Comparison of ENCODE assay signal across 8 mouse cellular contexts in genomic region chr9:67024889-67025692, GRCm38 (mm10). TPM values are rescaled to one million over a fixed set of nuclear protein-coding genes. Genes with fewer than 3 reads are reported as not detected.
A peak's percentile ranks its signal among the peaks of the same experiment; 100 is the strongest.
DNase-seq lines count a peak whose midpoint lies in the region; ATAC-seq and TF ChIP-seq lines count a peak whose summit lies in the region.

No protein-coding gene starts in this region.

- peak overlapping the region; percentile 49 for H3K4me2 ChIP-seq in liver, postnatal 0 days (ENCODE audit: low read depth, low read length)
- no peak overlapping the region for H3K4me2 ChIP-seq in hindbrain, postnatal 0 days (ENCODE audit: low read depth, low read length)

- POLR2A ChIA-PET in Patski (lab: Charles Lee): interaction anchor here (0.5 to 1.8 kb wide), 8 partner anchors 9 to 24 kb away, joined by 4 to 18 read pairs (median 4); no protein-coding TSS in a partner anchor

- in situ Hi-C loops in Patski (cut with MboI; ENCODE audit: low pct_unique_long_range_greater_than_20kb): no loop called here

- no peak for TF ChIP-seq CTCF in Patski (IDR thresholded peaks at IDR 0.05)
- TF ChIP-seq CTCF in liver, postnatal 0 days (IDR thresholded peaks at IDR 0.05; ENCODE audit: low read depth): 0 out of 2 replicates have a peak, but pooled peaks have one; percentile 13
- no peak for TF ChIP-seq CTCF in hindbrain, postnatal 0 days (IDR thresholded peaks at IDR 0.05; ENCODE audit: low read depth)

- CTCF ChIA-PET in Patski (lab: Charles Lee): interaction anchor here (1.3 kb wide), 1 partner anchor 23 kb away, joined by 4 read pairs; no protein-coding TSS in a partner anchor

- H3K36me3 ChIP-seq in liver, postnatal 0 days (replicated peaks; ENCODE audit: insufficient read depth, low read length): peaks cover 69% of the 10 kb centered on the region
- H3K36me3 ChIP-seq in hindbrain, postnatal 0 days (ENCODE audit: insufficient read depth, low read length): peaks cover 42% of the 10 kb centered on the region

- peaks cover 29% of the 10 kb centered on the region for H3K4me1 ChIP-seq in liver, postnatal 0 days (ENCODE audit: insufficient read depth)
- H3K4me1 ChIP-seq in hindbrain, postnatal 0 days (ENCODE audit: insufficient read depth, low read length): no peaks in the 10 kb centered on the region

- ATAC-seq in Patski: peak; percentile 28
- ATAC-seq in liver, postnatal 0 days: peak; percentile 98
- ATAC-seq in hindbrain, postnatal 0 days: no peak

- TF ChIP-seq EP300 in liver, postnatal 0 days (IDR thresholded peaks at IDR 0.05; ENCODE audit: low read depth): peak; percentile 98

- DNase-seq in 3T3-L1 (ENCODE audit: low read depth, low spot score) (peak; percentile 82), Patski (ENCODE audit: low read depth, low spot score) (no peak)
- DNase-seq in gastrocnemius, postnatal 25 days: peak; percentile 53
- peak; percentile 80 for DNase-seq in liver, postnatal 0 days
- no peak for DNase-seq in left cerebral cortex, adult 8-10 months (ENCODE audit: low spot score in 2 of 2)
- no peak for DNase-seq in left cerebral cortex, adult 18-20 months (ENCODE audit: low spot score in 2 of 2)
- no peak for DNase-seq in hindbrain, postnatal 0 days (ENCODE audit: low spot score)
- DNase-seq in cerebellum, adult 9-10 months: no peak

- H3K9ac ChIP-seq in liver, postnatal 0 days (replicated peaks): peak overlapping the region; percentile 32; the same call in 1 of the 2 replicates
- no peak overlapping the region for H3K9ac ChIP-seq in hindbrain, postnatal 0 days (replicated peaks; ENCODE audit: low read length)

- no peaks in the 10 kb centered on the region for H3K9me3 ChIP-seq in liver, postnatal 0 days (ENCODE audit: low read length)
- no peaks in the 10 kb centered on the region for H3K9me3 ChIP-seq in hindbrain, postnatal 0 days (ENCODE audit: low read length)

- H3K4me3 ChIP-seq in liver, postnatal 0 days (ENCODE audit: low read depth, low read length): no peak overlapping the region
- no peak overlapping the region for H3K4me3 ChIP-seq in hindbrain, postnatal 0 days (ENCODE audit: low read length)

- no peaks in the 10 kb centered on the region for H3K27me3 ChIP-seq in Patski
- H3K27me3 ChIP-seq in liver, postnatal 0 days (ENCODE audit: insufficient read depth, low read length): no peaks in the 10 kb centered on the region
- no peaks in the 10 kb centered on the region for H3K27me3 ChIP-seq in hindbrain, postnatal 0 days (ENCODE audit: insufficient read depth, low read length)

- H3K27ac ChIP-seq in liver, postnatal 0 days (ENCODE audit: low read depth): peak overlapping the region; percentile 93
- no peak overlapping the region for H3K27ac ChIP-seq in hindbrain, postnatal 0 days

- 34% methylated on average over 17 of the region's 17 CpGs for WGBS in liver, postnatal 0 days (ENCODE audit: insufficient replicate concordance)
- WGBS in hindbrain, postnatal 0 days: 89% methylated on average over 17 of the region's 17 CpGs

RNA-seq across cellular contexts. Expression of gene Tpm1, which starts 24.1 kb away (rescaled TPM):
- 2,726 TPM for polyA plus RNA-seq in Patski (2021)
- total RNA-seq in gastrocnemius, postnatal 25 days (2021): over 10,000 TPM; 20,359 to 26,033 TPM
- 85.7 and 147 TPM in 2 replicates for polyA plus RNA-seq in liver, postnatal 0 days (2015; fragmentation: Nextera tagmentation; extraction: Ambion mirVana)
- 100 to 1,000 TPM; 208 to 237 (median 224) TPM for total RNA-seq in left cerebral cortex, adult 8-10 months (2022)
- 100 to 1,000 TPM; 234 to 249 TPM for total RNA-seq in left cerebral cortex, adult 18-20 months (2021)
- 98.8 and 120 TPM in 2 replicates for total RNA-seq in hindbrain, postnatal 0 days (2014; rRNA removed)
- polyA plus RNA-seq in hindbrain, postnatal 0 days (2015; fragmentation: Nextera tagmentation; extraction: Ambion mirVana): 177 and 180 TPM in 2 replicates

RNA-seq across cellular contexts. Expression of gene Lactb, which starts 49.8 kb away (rescaled TPM):
- 55.2 TPM for polyA plus RNA-seq in Patski (2021)
- 10 to 100 TPM; 17.8 to 19.5 TPM for total RNA-seq in gastrocnemius, postnatal 25 days (2021)
- 13.3 and 15.2 TPM in 2 replicates for polyA plus RNA-seq in liver, postnatal 0 days (2015; fragmentation: Nextera tagmentation; extraction: Ambion mirVana)
- total RNA-seq in left cerebral cortex, adult 8-10 months (2022): 10 to 100 TPM; 16.8 to 18.9 (median 18.3) TPM
- 10 to 100 TPM; 17.1 to 18.1 TPM for total RNA-seq in left cerebral cortex, adult 18-20 months (2021)
- total RNA-seq in hindbrain, postnatal 0 days (2014; rRNA removed): 13.1 and 18.4 TPM in 2 replicates
- 12.8 and 15.2 TPM in 2 replicates for polyA plus RNA-seq in hindbrain, postnatal 0 days (2015; fragmentation: Nextera tagmentation; extraction: Ambion mirVana)

Comparison
In these comparisons a context has a peak if more than half of its experiments do, and no peak if none do; other contexts are left out.
1. DNase-seq: peak in 3T3-L1 (single experiment), gastrocnemius, postnatal 25 days (single experiment) and liver, postnatal 0 days (single experiment); none in Patski (single experiment), left cerebral cortex, adult 8-10 months (0 of 2), left cerebral cortex, adult 18-20 months (0 of 2), hindbrain, postnatal 0 days (single experiment) and cerebellum, adult 9-10 months (single experiment).
2. RNA of gene Tpm1, which starts 24.1 kb away (total RNA-seq): 20,359 to 26,033 TPM in gastrocnemius, postnatal 25 days; 234 to 249 TPM in left cerebral cortex, adult 18-20 months, 208 to 237 TPM in left cerebral cortex, adult 8-10 months and 98.8 to 120 TPM in hindbrain, postnatal 0 days; every median in the first group is over 10 times any median in the second.